Mouse (Mus musculus) embryonic facial prominence, embryonic 13.5 days (tissue): ENCODE results near the gene Fcna. TPM values are rescaled to one million over a fixed set of nuclear protein-coding genes. Genes with fewer than 3 reads are reported as not detected.

ENCODE experiments used
- ATAC-seq: fragments of 200-750 bp; cut with Nextera tagmentation; 2 replicates; pipeline ENCODE4 v1.8.0; 2017; ENCODE audit warnings: low read depth; ENCODE audit not compliant: insufficient number of reproducible peaks, insufficient read depth, low FRiP score, low TSS enrichment
- H3K27ac ChIP-seq: fragments of 300-500 bp; sonication (generic); 2 replicates; pipeline ENCODE4 v1.5.1; 2015; ENCODE audit warnings: moderate library complexity, mild to moderate bottlenecking, inconsistent platforms
- H3K27me3 ChIP-seq: fragments of 300-500 bp; sonication (generic); 2 replicates; pipeline ENCODE4 v1.6.1; 2015; ENCODE audit warnings: mild to moderate bottlenecking, inconsistent platforms
- H3K36me3 ChIP-seq: fragments of 300-500 bp; sonication (generic); 2 replicates; pipeline ENCODE4 v1.6.1; 2015; ENCODE audit warnings: mild to moderate bottlenecking, inconsistent platforms
- H3K4me1 ChIP-seq: fragments of 300-500 bp; sonication (generic); 2 replicates; pipeline ENCODE4 v1.6.1; 2015; ENCODE audit warnings: inconsistent platforms
- H3K4me2 ChIP-seq: fragments of 300-500 bp; sonication (generic); 2 replicates; pipeline ENCODE4 v1.6.1; 2015; ENCODE audit warnings: moderate library complexity, mild to moderate bottlenecking, inconsistent platforms
- H3K4me3 ChIP-seq: fragments of 300-500 bp; sonication (generic); 2 replicates; pipeline ENCODE4 v1.5.1; 2015; ENCODE audit warnings: mild to moderate bottlenecking, inconsistent platforms
- H3K9ac ChIP-seq: fragments of 300-500 bp; sonication (generic); 2 replicates; pipeline ENCODE4 v1.6.1; 2015; ENCODE audit warnings: mild to moderate bottlenecking, inconsistent platforms
- H3K9me3 ChIP-seq: fragments of 300-500 bp; sonication (generic); 2 replicates; pipeline ENCODE4 v1.6.1; 2016; ENCODE audit warnings: inconsistent platforms
- WGBS: fragments of 180-500 bp; shearing (Covaris S2); methylation state at CpG from one replicate; pipeline ENCODE4 v1.1.7; 2015; ENCODE audit warnings: mixed read lengths; 5-methylcytosine and 5-hydroxymethylcytosine counted together
- polyA plus RNA-seq: library from polyadenylated mRNA; unstranded; fragments of >200 nt; fragmentation: Nextera tagmentation; extraction: Ambion mirVana; gene quantifications from 2 replicates; pipeline ENCODE4 v1.2.1, GENCODE M21; 2015

The Fcna gene
- polyA plus RNA-seq, 1 experiment from 2014 or later, result 0.59 TPM

DNA sequence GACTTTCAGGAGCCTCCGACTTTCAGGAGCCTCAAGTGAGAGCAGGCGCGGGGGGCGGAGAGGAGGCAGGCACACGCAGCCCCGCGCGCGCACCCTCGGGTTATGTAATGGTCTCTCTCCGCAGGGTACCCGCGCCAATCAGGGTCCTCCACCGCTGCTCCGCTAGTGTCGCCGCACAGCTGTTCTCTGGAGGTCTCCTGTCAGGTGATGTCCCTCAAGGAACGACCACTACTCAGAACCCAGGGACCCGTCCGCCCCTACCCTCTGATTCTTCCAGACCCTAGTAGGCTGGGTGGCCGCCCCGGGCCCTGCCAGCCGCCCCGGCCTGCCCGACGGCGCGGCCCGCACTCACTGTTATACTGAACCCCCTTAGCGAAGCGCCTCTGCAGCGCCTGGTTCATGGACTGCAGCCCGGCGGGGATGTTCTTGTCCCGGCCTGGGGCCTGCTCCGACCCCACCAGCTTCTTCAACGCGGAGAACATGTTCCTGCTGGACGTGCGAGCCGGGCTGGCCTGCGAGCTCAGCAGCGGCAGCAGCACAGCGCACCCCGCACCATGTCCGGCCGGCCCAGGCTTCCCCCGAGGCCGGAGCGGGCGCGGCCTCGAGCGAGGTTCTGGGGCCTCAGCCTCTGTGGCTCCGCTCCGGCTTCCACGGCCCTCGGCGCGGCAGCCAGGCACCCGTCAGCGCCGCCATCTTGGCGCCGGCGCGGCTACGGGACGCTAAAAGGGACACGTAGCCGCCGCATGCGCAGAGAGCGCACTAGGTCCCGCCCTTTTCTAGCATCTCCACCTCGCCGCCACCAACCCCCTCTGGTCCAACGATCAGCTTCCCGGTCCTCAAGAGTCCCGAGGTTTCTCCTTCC, 19.8 kb downstream of the Fcna start, which contains the start of gene Rabl6:
Gene Rabl6 (minus strand): TSS at position 761 of the 862 bp plus-strand sequence.
- Histone ChIP-seq H3K9me3 (no peaks in the 10 kb centered on the region), H3K36me3 (peaks cover 7% of the 10 kb centered on the region), H3K4me2 (peak within 1 kb of the TSS; percentile 69), H3K4me3 (peak within 1 kb of the TSS; percentile 100), H3K9ac (peak within 1 kb of the TSS; percentile 98), H3K27me3 (no peaks in the 10 kb centered on the region), H3K27ac (peak within 1 kb of the TSS; percentile 95), H3K4me1 (peaks cover 16% of the 10 kb centered on the region)
- under 1% methylated on average over 80 of the region's 80 CpGs for WGBS
- peak; percentile 89 for ATAC-seq

DNA sequence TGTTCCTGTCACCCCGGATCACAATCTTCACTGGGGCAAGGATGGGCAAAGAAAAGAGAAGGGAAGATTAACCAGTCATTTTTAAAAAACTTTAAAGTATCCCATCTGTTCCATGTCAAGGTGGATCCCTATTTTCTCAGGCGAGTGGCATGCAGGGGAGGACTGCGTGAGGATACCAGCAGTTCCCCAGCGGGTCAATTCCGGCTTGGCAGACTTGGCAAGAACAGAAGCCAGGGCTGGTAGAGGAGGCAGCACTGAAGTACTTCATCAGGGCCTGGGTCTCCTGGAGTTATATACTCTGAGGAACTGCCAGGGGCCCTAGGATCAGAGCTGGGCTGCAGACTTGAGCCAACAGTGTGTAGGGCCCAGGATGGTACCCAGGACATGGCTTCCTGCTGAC, 25.3 kb downstream of the Fcna start:
- H3K9me3 ChIP-seq, result no peaks in the 10 kb centered on the region
- WGBS, result 90% methylated on average over 5 of the region's 5 CpGs
- no peaks in the 10 kb centered on the region for H3K27me3 ChIP-seq
- ATAC-seq, result no peak
- H3K27ac ChIP-seq, result no peak overlapping the region
- H3K4me3 ChIP-seq, result no peak overlapping the region
- peaks cover 11% of the 10 kb centered on the region for H3K4me1 ChIP-seq
- H3K4me2 ChIP-seq, result no peak overlapping the region
- peaks cover 62% of the 10 kb centered on the region for H3K36me3 ChIP-seq
- H3K9ac ChIP-seq, result no peak overlapping the region

DNA sequence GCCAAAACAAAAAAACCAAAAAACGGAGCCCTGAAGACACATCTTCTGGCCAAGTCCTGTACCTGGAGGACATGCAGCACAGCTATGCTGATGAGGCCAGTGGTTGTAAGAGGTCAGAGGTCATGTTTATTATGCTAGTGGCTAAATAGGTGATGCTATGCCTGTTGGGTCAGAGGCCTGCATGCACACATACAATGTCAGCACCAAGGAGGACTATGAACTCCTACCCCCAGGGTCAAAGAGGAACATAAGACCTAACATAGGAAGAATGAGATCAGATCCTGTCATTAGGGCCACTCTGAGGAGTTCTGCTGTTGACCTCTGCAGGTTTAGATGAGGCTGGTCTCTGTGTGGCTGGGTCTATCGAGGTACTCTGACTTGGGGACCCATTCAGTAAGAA, 27.8 kb downstream of the Fcna start:
- ATAC-seq, result no peak
- Histone ChIP-seq H3K27ac (no peak overlapping the region), H3K4me2 (no peak overlapping the region), H3K4me1 (no peaks in the 10 kb centered on the region), H3K36me3 (peaks cover 86% of the 10 kb centered on the region), H3K27me3 (no peaks in the 10 kb centered on the region), H3K4me3 (no peak overlapping the region), H3K9me3 (no peaks in the 10 kb centered on the region), H3K9ac (no peak overlapping the region)
- 94% methylated on average over 2 of the region's 2 CpGs for WGBS

DNA sequence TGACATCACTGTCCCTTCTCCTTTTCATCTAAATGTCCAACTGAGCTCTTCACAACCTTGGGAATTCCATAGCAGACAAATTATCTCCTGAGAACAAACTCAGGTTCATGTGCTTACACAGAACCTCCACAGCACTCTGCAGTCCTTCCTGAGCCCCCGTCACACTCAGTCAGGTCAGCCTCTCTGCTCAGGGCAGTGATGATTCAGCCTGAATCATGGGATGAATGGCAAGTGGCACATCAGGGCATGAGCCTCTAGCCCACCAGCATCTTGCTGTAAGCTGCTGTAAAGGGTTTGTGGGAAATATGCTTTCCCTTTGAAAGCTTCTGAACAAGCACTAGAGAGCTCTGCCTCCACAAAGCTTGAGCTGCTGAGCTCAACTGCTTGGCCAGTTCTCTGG, 29.1 kb downstream of the Fcna start:
- Histone ChIP-seq H3K27ac (no peak overlapping the region), H3K4me2 (no peak overlapping the region), H3K4me3 (no peak overlapping the region), H3K36me3 (peaks cover 92% of the 10 kb centered on the region), H3K9me3 (no peaks in the 10 kb centered on the region), H3K4me1 (no peaks in the 10 kb centered on the region), H3K9ac (no peak overlapping the region), H3K27me3 (no peaks in the 10 kb centered on the region)
- 100% methylated on average over 1 of the region's 1 CpGs for WGBS
- ATAC-seq, result no peak

DNA sequence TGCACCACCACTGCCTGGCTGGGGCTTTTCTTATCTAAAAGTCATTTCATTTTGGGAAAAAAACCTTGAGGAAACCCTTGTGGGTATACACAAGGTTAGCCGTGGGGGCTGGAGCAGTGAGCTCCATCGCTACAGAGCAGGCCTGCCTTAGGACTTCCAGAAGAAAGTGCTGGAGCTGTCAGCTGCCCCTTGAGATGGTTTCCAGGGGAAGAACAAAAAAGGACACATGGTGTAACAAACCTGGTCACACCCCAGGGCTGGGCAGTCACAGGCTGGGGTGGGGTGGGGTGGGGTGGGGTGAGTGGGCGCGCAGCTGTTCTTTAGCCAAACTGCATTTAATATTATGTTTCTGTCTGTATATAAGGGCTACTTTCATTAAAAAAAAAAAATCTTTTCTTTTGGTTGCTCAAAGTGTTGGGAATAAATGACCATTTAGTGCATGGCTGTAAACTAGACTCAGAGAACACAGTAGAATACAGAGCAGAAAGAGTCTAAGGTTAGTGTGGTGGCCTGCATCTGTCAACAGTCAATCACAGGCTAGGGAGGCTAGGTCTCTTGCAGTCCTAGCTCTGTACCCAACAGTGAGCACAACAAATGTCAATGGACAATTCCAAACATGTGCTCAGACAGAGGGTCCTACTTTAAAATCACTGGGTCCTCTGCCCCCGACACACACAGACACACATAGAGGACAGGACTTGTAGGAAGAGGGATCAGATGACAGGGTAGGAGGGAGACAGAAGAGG, 30.9 kb downstream of the Fcna start:
- H3K27me3 ChIP-seq, result no peaks in the 10 kb centered on the region
- 92% methylated on average over 5 of the region's 5 CpGs for WGBS
- no peak overlapping the region for H3K9ac ChIP-seq
- no peaks in the 10 kb centered on the region for H3K4me1 ChIP-seq
- peaks cover 95% of the 10 kb centered on the region for H3K36me3 ChIP-seq
- no peak overlapping the region for H3K4me3 ChIP-seq
- ATAC-seq, result no peak
- H3K27ac ChIP-seq, result no peak overlapping the region
- H3K4me2 ChIP-seq, result no peak overlapping the region
- no peaks in the 10 kb centered on the region for H3K9me3 ChIP-seq

DNA sequence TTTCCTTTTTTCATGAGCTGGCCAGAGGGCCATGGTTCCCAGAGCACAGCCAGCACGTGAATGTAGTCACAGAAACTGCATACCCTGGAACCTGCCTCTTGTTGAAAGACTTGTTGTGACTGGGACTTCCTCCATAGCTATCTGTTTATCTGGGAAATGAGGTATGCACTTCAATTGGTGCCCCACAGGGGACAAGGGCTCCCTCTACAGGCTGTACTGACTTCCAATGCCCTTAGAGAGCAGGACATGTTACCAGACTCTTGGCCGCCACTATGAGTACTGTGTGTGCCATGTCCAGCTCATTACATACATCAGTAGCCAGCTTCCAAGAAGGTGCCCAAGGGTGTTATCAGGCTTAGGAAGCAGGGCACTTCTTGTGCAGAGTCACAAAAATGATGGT, 36.0 kb downstream of the Fcna start:
- ATAC-seq, result no peak
- WGBS, result 87% methylated on average over 2 of the region's 2 CpGs
- peaks cover 95% of the 10 kb centered on the region for H3K36me3 ChIP-seq

DNA sequence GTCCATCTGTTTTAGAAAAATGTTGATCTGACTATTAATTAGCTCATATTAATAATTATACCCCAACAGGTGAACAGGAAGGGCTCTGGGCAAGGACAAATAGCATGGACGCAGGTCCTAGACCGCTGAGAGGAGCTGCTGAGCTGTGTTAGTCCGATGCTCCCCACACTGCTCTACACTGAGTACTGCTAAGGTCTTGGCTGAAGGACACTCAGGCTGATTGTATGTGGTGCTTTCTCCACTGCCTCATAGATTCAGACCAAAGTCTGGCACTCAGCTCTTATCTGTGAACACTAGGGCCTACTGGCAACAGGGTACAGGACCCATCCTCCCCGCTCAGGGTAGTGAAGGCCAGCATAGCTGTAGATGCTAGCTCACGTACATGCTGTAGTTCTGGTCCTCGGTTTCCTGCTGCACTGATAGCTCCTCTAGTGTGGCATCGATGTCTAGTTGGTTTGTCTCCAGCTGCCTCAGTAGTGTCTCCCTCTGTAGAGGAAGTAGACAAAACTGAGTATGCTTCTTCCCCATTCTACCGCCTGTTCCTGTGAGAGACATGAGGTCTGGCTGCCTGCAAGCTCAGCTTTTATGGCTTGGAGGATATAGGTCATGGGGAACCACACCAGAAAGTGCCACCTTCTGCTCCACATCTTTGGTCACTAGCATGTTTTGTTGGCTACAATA, 39.5 kb downstream of the Fcna start:
- 91% methylated on average over 8 of the region's 8 CpGs for WGBS
- no peak overlapping the region for H3K4me3 ChIP-seq
- no peaks in the 10 kb centered on the region for H3K4me1 ChIP-seq
- H3K36me3 ChIP-seq, result peaks cover 99% of the 10 kb centered on the region
- no peak overlapping the region for H3K27ac ChIP-seq
- H3K9ac ChIP-seq, result no peak overlapping the region
- H3K27me3 ChIP-seq, result no peaks in the 10 kb centered on the region
- ATAC-seq, result no peak
- H3K9me3 ChIP-seq, result no peaks in the 10 kb centered on the region
- H3K4me2 ChIP-seq, result no peak overlapping the region

More for the DNA sequence above, 36.0 kb downstream of the Fcna start:
- no peaks in the 10 kb centered on the region for H3K27me3 ChIP-seq
- no peaks in the 10 kb centered on the region for H3K9me3 ChIP-seq
- H3K9ac ChIP-seq, result no peak overlapping the region
- H3K4me1 ChIP-seq, result no peaks in the 10 kb centered on the region
- H3K27ac ChIP-seq, result no peak overlapping the region
- H3K4me3 ChIP-seq, result no peak overlapping the region
- H3K4me2 ChIP-seq, result no peak overlapping the region

DNA sequence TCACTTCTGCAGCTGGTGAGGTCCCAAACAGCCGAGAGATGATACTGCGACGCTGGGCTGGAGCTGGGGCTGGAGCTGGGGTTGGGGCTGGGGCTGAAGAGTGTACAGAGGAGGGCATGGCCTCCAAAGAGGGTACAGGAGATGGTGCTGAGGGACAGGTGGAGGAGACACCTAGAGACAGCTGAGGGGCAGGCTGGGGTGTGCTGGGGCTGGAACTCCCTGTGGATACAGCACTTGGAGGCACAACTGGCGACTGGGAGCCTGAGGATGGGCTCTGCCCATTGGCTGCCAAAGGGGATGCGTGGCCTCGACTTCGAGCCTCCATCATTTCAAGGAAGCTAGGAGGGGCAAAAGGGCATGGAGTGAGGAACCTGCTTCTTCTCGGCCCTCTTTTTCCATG, 40.5 kb downstream of the Fcna start:
- H3K4me1 ChIP-seq, result peaks cover 8% of the 10 kb centered on the region
- H3K27me3 ChIP-seq, result no peaks in the 10 kb centered on the region
- H3K9ac ChIP-seq, result no peak overlapping the region
- peaks cover 95% of the 10 kb centered on the region for H3K36me3 ChIP-seq
- H3K4me2 ChIP-seq, result no peak overlapping the region
- no peaks in the 10 kb centered on the region for H3K9me3 ChIP-seq
- no peak overlapping the region for H3K4me3 ChIP-seq
- ATAC-seq, result no peak
- WGBS, result 88% methylated on average over 8 of the region's 8 CpGs
- no peak overlapping the region for H3K27ac ChIP-seq

DNA sequence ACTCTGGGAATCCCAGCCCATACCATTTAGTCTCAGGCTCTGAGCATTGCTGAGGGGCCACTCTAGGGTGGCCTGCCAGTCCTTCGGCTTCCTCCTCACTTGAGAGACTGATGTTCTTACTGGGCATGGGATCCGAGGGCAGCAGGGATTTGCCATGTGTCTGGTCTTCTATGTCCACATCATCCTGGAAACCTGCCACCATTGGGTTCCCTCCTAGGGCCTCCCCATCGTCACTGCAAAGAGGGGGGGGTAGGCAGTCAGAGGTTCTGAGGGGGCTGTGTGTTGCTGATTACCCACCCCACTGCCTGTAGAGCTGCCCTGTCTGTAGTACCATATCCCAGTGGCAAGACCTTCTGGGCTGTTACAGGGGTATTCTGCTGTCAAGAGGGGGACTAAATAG, 42.2 kb downstream of the Fcna start:
- ATAC-seq, result no peak
- Histone ChIP-seq H3K4me2 (no peak overlapping the region), H3K9me3 (no peaks in the 10 kb centered on the region), H3K36me3 (peaks cover 78% of the 10 kb centered on the region), H3K4me1 (peaks cover 22% of the 10 kb centered on the region), H3K27me3 (peaks cover 10% of the 10 kb centered on the region), H3K27ac (no peak overlapping the region), H3K4me3 (no peak overlapping the region), H3K9ac (no peak overlapping the region)
- WGBS, result 93% methylated on average over 3 of the region's 3 CpGs

DNA sequence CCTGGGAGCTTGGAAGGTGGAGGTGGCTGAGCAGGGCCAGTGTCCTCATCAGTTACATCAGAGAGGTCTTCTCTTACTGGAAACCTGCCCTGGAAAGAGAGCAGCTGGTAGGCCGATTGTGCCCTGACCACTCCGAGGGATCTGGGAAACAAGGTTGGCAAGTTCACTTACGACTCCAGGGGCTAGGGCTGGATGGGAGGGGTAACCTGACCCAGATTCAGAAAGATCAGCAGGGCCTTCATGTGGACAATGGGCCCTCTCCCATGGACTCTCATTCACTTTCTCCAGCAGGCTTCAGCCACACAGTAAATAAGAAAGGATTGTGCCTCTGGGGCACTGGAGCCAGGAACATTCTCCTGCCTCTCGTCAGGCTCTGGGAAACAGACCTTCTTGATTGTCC, 43.0 kb downstream of the Fcna start:
- no peak overlapping the region for H3K9ac ChIP-seq
- H3K4me2 ChIP-seq, result no peak overlapping the region
- H3K4me3 ChIP-seq, result no peak overlapping the region
- peaks cover 18% of the 10 kb centered on the region for H3K27me3 ChIP-seq
- peaks cover 30% of the 10 kb centered on the region for H3K4me1 ChIP-seq
- H3K9me3 ChIP-seq, result no peaks in the 10 kb centered on the region
- no peak for ATAC-seq
- H3K36me3 ChIP-seq, result peaks cover 70% of the 10 kb centered on the region
- 87% methylated on average over 4 of the region's 4 CpGs for WGBS
- H3K27ac ChIP-seq, result no peak overlapping the region

DNA sequence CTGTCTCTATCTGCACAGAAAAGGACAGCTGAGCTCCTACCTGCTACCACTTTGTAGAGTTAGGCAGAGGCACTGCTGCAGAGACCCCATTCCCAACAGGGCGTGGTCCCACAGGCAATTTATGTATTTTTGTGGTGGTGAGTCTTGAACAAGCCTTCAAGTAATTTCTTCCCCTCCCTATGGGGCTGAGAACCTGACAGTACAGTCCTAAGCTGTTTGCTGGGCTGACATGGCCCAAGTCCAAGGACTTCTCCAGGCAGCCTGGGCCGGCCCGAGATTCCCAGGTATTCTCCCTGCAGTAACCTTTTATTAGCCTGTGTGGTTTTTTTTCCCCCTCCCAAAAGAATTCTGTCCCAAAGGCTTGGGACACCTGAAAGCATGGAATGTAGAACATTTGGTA, 43.7 kb downstream of the Fcna start:
- peaks cover 37% of the 10 kb centered on the region for H3K4me1 ChIP-seq
- H3K4me3 ChIP-seq, result no peak overlapping the region
- no peaks in the 10 kb centered on the region for H3K9me3 ChIP-seq
- H3K27me3 ChIP-seq, result peaks cover 25% of the 10 kb centered on the region
- 94% methylated on average over 3 of the region's 3 CpGs for WGBS
- H3K4me2 ChIP-seq, result no peak overlapping the region
- ATAC-seq, result no peak
- no peak overlapping the region for H3K27ac ChIP-seq
- H3K36me3 ChIP-seq, result peaks cover 63% of the 10 kb centered on the region
- H3K9ac ChIP-seq, result no peak overlapping the region
